Mouse (Mus musculus) heart, postnatal 0 days (tissue): Measurements from ENCODE around the gene Ly6f.

Experiments used
- CTCF ChIP-seq: IDR thresholded peaks from 2 replicates; pipeline ENCODE4 v1.5.1; 2016; ENCODE audit warnings: antibody characterized with exemption, control low read depth, low read depth
- EP300 ChIP-seq: IDR thresholded peaks from 2 replicates; pipeline ENCODE4 v1.6.1; 2016; ENCODE audit warnings: antibody characterized with exemption, low read depth

GRCm38 (mm10) chr15:75320104-75320503 lies 51.9 kb downstream of the Ly6f start:
- no peak for TF ChIP-seq CTCF
- TF ChIP-seq EP300, result no peak
